Mouse (Mus musculus) embryonic facial prominence, embryonic 11.5 days (tissue): ENCODE results near the gene Usp10. TPM values are rescaled to one million over a fixed set of nuclear protein-coding genes. Genes with fewer than 3 reads are reported as not detected.

Experiments
- ATAC-seq: fragments of 200-750 bp; cut with Nextera tagmentation; replicated peaks from 2 replicates; pipeline ENCODE4 v1.8.0; 2017; ENCODE audit warnings: low read depth; ENCODE audit not compliant: insufficient number of reproducible peaks, low FRiP score, low TSS enrichment
- DNase-seq: peaks from one replicate; pipeline ENCODE4 v3.0.0-alpha.2; 2015; ENCODE audit warnings: low spot score
- H3K27ac ChIP-seq: fragments of 300-500 bp; sonication (generic); replicated peaks from 2 replicates; pipeline ENCODE4 v1.5.1; 2014; ENCODE audit warnings: mild to moderate bottlenecking, low read depth, low read length, control low read depth
- H3K27me3 ChIP-seq: fragments of 300-500 bp; sonication (generic); 2 replicates; pipeline ENCODE4 v1.6.1; 2014; ENCODE audit warnings: mild to moderate bottlenecking, low read length, moderate library complexity, mixed read lengths; ENCODE audit not compliant: control insufficient read depth, insufficient read depth
- H3K36me3 ChIP-seq: fragments of 300-500 bp; sonication (generic); replicated peaks from 2 replicates; pipeline ENCODE4 v1.6.1; 2014; ENCODE audit warnings: low read depth, mild to moderate bottlenecking, low read length, moderate library complexity, mixed read lengths; ENCODE audit not compliant: control insufficient read depth, insufficient read depth
- H3K4me1 ChIP-seq: fragments of 300-500 bp; sonication (generic); 2 replicates; pipeline ENCODE4 v1.6.1; 2014; ENCODE audit warnings: low read length, mixed read lengths; ENCODE audit not compliant: control insufficient read depth, insufficient read depth
- H3K4me2 ChIP-seq: fragments of 300-500 bp; sonication (generic); 2 replicates; pipeline ENCODE4 v1.6.1; 2014; ENCODE audit warnings: low read depth, mild to moderate bottlenecking, control low read depth, low read length, moderate library complexity
- H3K4me3 ChIP-seq: fragments of 300-500 bp; sonication (generic); 2 replicates; pipeline ENCODE4 v1.5.1; 2014; ENCODE audit warnings: low read depth, low read length, control low read depth
- H3K9ac ChIP-seq: fragments of 300-500 bp; sonication (generic); replicated peaks from 2 replicates; pipeline ENCODE4 v1.6.1; 2014; ENCODE audit warnings: mild to moderate bottlenecking, control low read depth, low read length
- H3K9me3 ChIP-seq: fragments of 300-500 bp; sonication (generic); replicated peaks from 2 replicates; pipeline ENCODE4 v1.6.1; 2016; ENCODE audit warnings: mild to moderate bottlenecking, low read length, inconsistent platforms, mixed read lengths; ENCODE audit not compliant: control insufficient read depth
- WGBS: fragments of 180-500 bp; shearing (Covaris S2); extraction: QIAGEN DNeasy Blood & Tissue Kit; methylation state at CpG from one replicate; pipeline ENCODE4 v1.1.7; 2014; 5-methylcytosine and 5-hydroxymethylcytosine counted together
- polyA plus RNA-seq: library from polyadenylated mRNA; unstranded; fragments of >200 nt; fragmentation: Nextera tagmentation; extraction: Ambion mirVana; gene quantifications from 2 replicates; pipeline ENCODE4 v1.2.1, GENCODE M21; 2014

Usp10 gene
- polyA plus RNA-seq, 1 experiment from 2014 or later = 143 TPM

DNA sequence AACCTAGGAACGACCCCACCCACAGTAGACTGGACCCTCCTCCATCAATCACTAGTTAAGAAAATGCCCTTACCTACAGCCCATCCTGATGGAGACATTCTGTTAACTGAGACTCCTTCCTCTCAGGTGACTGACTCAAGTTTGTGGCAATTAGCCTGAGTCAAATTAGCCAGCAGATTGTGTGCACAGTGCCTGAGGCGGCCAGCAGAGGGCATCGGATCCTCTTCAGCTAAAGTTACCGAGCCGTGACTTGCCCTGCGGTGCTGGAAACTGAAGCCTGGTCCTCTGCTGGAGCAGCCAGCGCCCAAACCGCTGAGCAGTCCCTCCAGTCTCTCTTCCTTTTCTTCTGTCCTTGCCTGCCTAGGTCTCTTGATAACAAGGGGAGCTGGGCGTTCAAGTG, 57.3 kb downstream of the Usp10 start:
- DNase-seq (no peak), ATAC-seq (no peak)
- no peaks in the 10 kb centered on the region for H3K4me1 ChIP-seq
- no peak overlapping the region for H3K27ac ChIP-seq
- no peak overlapping the region for H3K9ac ChIP-seq
- H3K4me3 ChIP-seq = no peak overlapping the region
- no peaks in the 10 kb centered on the region for H3K27me3 ChIP-seq
- WGBS = 87% methylated on average over 9 of the region's 9 CpGs
- no peaks in the 10 kb centered on the region for H3K36me3 ChIP-seq
- H3K4me2 ChIP-seq = no peak overlapping the region
- no peaks in the 10 kb centered on the region for H3K9me3 ChIP-seq

DNA sequence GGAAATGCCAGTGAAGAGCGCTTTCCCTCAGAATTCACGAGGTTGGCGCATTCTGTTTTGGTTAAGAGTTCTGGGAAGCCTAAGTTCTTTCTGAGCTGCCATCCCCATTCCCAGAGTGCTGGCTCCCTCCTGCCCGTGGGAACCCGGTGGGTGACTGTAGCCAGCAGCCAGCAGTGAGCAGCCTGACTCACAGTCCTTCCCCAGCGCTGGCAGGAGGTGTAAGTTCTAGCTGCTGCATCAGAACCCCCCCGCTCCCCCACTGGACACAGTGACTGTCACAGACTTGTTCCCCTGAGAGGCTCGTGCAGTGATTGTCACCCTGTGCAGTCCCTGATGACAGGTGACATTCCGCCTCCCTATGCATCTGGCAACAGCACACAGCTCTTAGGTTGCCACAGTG, 60.0 kb downstream of the Usp10 start:
- WGBS = 75% methylated on average over 9 of the region's 9 CpGs
- Histone ChIP-seq H3K27me3 (no peaks in the 10 kb centered on the region), H3K9me3 (no peaks in the 10 kb centered on the region), H3K27ac (no peak overlapping the region), H3K9ac (no peak overlapping the region), H3K4me3 (no peak overlapping the region), H3K36me3 (no peaks in the 10 kb centered on the region), H3K4me2 (no peak overlapping the region), H3K4me1 (no peaks in the 10 kb centered on the region)
- DNase-seq (no peak), ATAC-seq (no peak)

DNA sequence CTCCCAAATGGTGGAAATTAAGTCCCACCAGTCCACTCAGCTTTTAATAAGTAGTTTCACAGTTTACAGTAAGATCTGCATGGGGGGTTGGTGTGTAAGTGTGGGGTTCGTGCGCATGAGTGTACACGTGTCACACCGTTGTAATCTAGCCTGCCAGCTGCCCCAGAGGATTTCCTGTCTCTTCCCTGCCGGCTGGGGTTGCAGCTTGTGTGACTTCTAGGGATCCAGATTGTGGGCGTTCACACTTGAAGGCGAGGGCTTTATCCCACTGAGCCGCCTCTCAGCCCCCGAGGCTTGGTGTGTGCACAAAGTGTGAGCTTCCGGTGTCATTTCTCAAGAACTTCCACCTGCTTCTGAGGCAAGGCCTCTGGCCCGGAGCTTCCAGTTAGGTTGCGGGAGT, 62.4 kb downstream of the Usp10 start:
- Histone ChIP-seq H3K4me1 (no peaks in the 10 kb centered on the region), H3K9ac (no peak overlapping the region), H3K4me2 (no peak overlapping the region), H3K4me3 (no peak overlapping the region), H3K27ac (no peak overlapping the region), H3K9me3 (no peaks in the 10 kb centered on the region), H3K36me3 (no peaks in the 10 kb centered on the region), H3K27me3 (no peaks in the 10 kb centered on the region)
- DNase-seq (no peak), ATAC-seq (no peak)
- WGBS = 80% methylated on average over 12 of the region's 12 CpGs

DNA sequence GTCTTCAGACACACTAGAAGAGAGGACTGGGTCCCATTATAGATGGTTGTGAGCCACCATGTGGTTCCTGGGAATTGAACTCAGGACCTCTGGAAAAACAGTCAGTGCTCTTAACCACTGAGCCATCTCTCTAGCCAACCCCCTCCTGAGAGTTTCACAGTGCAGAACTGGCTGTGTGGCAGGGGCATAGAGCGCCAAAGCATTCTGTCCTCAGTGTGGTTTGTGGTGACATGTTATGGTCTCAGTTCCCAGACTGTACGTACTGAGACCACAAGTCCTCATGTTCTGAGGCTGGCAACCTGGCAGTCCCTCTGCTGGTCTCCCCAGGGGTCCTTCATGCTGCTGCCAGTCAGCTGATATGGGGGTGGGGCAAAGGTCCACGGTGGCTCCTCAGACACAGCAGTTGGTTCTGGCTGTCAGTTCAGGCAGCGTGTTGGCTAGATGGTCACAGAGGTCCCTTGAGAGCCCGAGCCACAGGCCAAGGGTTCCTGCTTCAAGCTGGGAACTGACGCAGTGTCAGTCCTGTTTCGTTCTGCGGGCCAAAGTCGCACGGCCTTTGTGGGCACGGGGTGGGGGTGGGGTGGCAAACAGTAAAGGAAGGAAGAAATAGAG, 68.7 kb downstream of the Usp10 start:
- H3K4me1 ChIP-seq = no peaks in the 10 kb centered on the region
- DNase-seq = no peak
- H3K4me3 ChIP-seq = no peak overlapping the region
- no peak for ATAC-seq
- WGBS = 70% methylated on average over 11 of the region's 11 CpGs
- no peaks in the 10 kb centered on the region for H3K27me3 ChIP-seq
- no peak overlapping the region for H3K27ac ChIP-seq
- no peak overlapping the region for H3K9ac ChIP-seq
- no peaks in the 10 kb centered on the region for H3K36me3 ChIP-seq
- H3K4me2 ChIP-seq = no peak overlapping the region
- no peaks in the 10 kb centered on the region for H3K9me3 ChIP-seq

DNA sequence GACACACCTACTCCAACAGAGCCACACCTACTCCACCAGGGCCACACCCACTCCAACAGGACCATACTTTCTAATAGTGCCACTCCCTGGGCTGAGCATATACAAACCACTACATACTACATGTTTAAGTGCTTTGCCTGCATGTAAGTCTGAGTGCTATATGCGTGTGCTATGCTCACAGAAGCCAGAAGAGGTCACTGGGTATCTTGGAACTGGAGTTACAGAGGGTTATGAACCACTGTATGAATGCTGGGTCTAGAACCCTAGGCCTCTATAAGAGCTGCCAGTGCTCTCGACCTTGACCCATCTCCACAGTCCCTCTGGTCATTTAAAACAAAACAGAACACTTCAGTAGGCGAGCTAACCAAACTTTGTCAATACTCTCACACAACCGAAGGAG, 71.1 kb downstream of the Usp10 start:
- DNase-seq = no peak
- WGBS = 73% methylated on average over 4 of the region's 4 CpGs
- no peaks in the 10 kb centered on the region for H3K4me1 ChIP-seq

DNA sequence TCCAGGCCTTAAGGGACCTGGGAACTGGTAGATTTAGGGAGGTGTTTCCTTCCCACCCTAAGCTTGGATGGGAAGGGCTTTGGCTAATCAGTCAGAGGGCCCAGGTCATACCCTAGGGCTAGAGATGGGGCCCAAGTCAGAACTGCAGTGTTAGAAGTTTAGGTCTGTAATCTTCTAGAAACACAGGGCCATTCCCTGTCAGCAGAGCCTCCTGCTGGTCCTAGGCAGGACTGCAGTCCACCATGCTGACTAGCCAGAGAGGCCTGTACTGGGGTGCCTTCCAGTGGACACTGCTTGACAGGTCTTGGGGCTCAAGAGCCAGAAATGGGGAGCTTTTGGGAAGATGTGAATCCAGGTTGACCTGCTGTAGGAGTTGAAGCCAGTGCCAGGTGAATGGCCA, 73.9 kb downstream of the Usp10 start:
- Histone ChIP-seq H3K27ac (no peak overlapping the region), H3K4me1 (no peaks in the 10 kb centered on the region), H3K9ac (no peak overlapping the region), H3K36me3 (no peaks in the 10 kb centered on the region), H3K4me2 (no peak overlapping the region), H3K27me3 (no peaks in the 10 kb centered on the region), H3K4me3 (no peak overlapping the region), H3K9me3 (no peaks in the 10 kb centered on the region)
- DNase-seq = no peak
- no peak for ATAC-seq

More for the DNA sequence above, 71.1 kb downstream of the Usp10 start:
- H3K27me3 ChIP-seq = no peaks in the 10 kb centered on the region
- H3K36me3 ChIP-seq = no peaks in the 10 kb centered on the region
- ATAC-seq = no peak
- H3K27ac ChIP-seq = no peak overlapping the region
- H3K4me3 ChIP-seq = no peak overlapping the region
- H3K9ac ChIP-seq = no peak overlapping the region
- no peak overlapping the region for H3K4me2 ChIP-seq
- no peaks in the 10 kb centered on the region for H3K9me3 ChIP-seq

DNA sequence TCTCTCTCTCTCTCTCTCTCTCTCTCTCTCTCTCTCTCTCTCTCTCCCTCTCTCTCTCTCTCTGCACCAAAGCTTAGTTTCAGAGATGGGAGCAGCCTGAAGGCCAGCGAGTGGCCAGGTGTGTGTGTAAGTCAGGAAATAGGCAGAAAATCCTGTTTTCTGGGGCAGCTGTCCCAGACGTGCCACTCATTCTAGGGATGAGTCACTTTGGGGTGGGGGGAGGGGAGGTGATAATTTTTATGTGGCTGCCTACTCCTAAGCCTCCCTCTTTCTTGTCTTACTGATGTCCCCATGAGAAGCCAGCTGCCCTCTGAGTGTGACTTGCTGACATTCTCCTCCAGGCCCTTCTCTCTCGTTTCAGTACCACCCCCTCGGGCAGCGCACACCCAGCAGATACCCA, 76.0 kb downstream of the Usp10 start:
- no peaks in the 10 kb centered on the region for H3K4me1 ChIP-seq
- no peak overlapping the region for H3K4me3 ChIP-seq
- no peaks in the 10 kb centered on the region for H3K27me3 ChIP-seq
- no peaks in the 10 kb centered on the region for H3K36me3 ChIP-seq
- no peak for DNase-seq
- no peak overlapping the region for H3K9ac ChIP-seq
- 70% methylated on average over 5 of the region's 5 CpGs for WGBS
- H3K4me2 ChIP-seq = no peak overlapping the region
- ATAC-seq = no peak
- H3K9me3 ChIP-seq = no peaks in the 10 kb centered on the region
- H3K27ac ChIP-seq = no peak overlapping the region

DNA sequence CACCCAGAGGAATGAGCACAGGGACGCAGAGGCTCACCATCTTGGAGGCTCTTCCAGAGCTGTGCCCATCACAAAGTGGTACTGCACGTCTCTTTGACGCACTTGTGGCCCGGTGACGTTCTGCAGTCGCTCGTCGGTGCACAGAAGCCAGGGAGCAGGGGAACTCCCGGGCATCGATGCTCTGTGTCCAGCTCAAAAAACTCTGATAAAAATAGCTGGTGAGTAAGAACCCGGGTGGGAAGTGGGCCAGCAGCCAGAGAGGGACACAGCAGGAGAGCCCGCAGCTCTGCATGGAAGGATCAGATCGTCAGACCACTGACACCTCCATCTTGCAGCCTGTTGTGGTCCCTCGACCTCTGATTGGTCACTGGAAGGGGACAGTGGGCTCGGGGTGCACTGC, 77.9 kb downstream of the Usp10 start:
- ATAC-seq = no peak
- H3K4me2 ChIP-seq = no peak overlapping the region
- peaks cover 4% of the 10 kb centered on the region; the same call in 1 of the 2 replicates for H3K4me1 ChIP-seq
- H3K36me3 ChIP-seq = no peaks in the 10 kb centered on the region
- no peak overlapping the region for H3K9ac ChIP-seq
- H3K4me3 ChIP-seq = no peak overlapping the region
- no peak for DNase-seq
- no peaks in the 10 kb centered on the region for H3K9me3 ChIP-seq
- no peak overlapping the region for H3K27ac ChIP-seq
- no peaks in the 10 kb centered on the region for H3K27me3 ChIP-seq
- WGBS = 76% methylated on average over 15 of the region's 15 CpGs
